Mouse (Mus musculus): ENCODE measurements around the gene Cdc37.

DNA sequence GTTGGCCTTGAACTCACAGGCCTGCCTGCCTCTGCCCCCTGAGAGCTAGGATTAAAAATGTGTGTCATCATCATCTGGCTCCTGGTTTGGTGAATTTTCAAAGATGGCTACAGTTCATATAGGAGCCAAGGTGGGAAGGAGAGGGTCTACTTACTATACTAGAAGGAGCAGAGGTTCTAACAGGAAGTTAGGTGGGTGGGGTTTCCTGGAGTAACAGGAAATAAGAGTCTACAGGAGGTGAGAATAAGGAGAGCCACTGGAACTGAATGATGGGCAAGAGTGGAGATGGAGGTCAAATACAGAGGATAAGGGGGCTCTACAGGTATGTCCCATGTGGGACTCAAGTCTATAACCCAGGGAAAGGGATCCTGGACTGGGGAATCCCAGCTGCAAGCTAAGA, 1.4 kb downstream of the Cdc37 start:
- TF ChIP-seq CTCF (IDR thresholded peaks at IDR 0.05) (no peak), EP300 (IDR thresholded peaks at IDR 0.05) (no peak)
